Mouse (Mus musculus) limb, embryonic 14.5 days (tissue): ENCODE measurements around the gene Tgfbrap1. TPM values are rescaled to one million over a fixed set of nuclear protein-coding genes. Genes with fewer than 3 reads are reported as not detected.

ENCODE experiments used
- ATAC-seq: fragments of 200-750 bp; cut with Nextera tagmentation; 2 replicates; pipeline ENCODE4 v1.8.0; 2017; ENCODE audit warnings: low read depth, moderate number of reproducible peaks, moderate TSS enrichment; ENCODE audit not compliant: low FRiP score
- DNase-seq: peaks from one replicate; pipeline ENCODE4 v3.0.0-alpha.2; 2015; ENCODE audit warnings: low spot score
- H3K27ac ChIP-seq: fragments of 300-500 bp; sonication (generic); replicated peaks from 2 replicates; pipeline ENCODE4 v1.5.1; 2014; ENCODE audit warnings: low read depth, mild to moderate bottlenecking, low read length, moderate library complexity, mixed read lengths
- H3K27me3 ChIP-seq: fragments of 300-500 bp; sonication (generic); 2 replicates; pipeline ENCODE4 v1.6.1; 2014; ENCODE audit warnings: low read length, mixed read lengths; ENCODE audit not compliant: control insufficient read depth, insufficient read depth
- H3K36me3 ChIP-seq: fragments of 300-500 bp; sonication (generic); 2 replicates; pipeline ENCODE4 v1.6.1; 2014; ENCODE audit warnings: mild to moderate bottlenecking, low read length, moderate library complexity, mixed read lengths; ENCODE audit not compliant: control insufficient read depth, insufficient read depth
- H3K4me1 ChIP-seq: fragments of 300-500 bp; sonication (generic); 2 replicates; pipeline ENCODE4 v1.6.1; 2014; ENCODE audit warnings: antibody characterized with exemption, low read length, mixed read lengths; ENCODE audit not compliant: control insufficient read depth, insufficient read depth
- H3K4me2 ChIP-seq: fragments of 300-500 bp; sonication (generic); replicated peaks from 2 replicates; pipeline ENCODE4 v1.6.1; 2014; ENCODE audit warnings: low read depth, mild to moderate bottlenecking, low read length, moderate library complexity; ENCODE audit not compliant: severe bottlenecking
- H3K4me3 ChIP-seq: fragments of 300-500 bp; sonication (generic); replicated peaks from 2 replicates; pipeline ENCODE4 v1.5.1; 2014; ENCODE audit warnings: low read length
- H3K9ac ChIP-seq: fragments of 300-500 bp; sonication (generic); 2 replicates; pipeline ENCODE4 v1.6.1; 2014; ENCODE audit warnings: mild to moderate bottlenecking, low read depth, low read length, moderate library complexity; ENCODE audit not compliant: severe bottlenecking
- H3K9me3 ChIP-seq: fragments of 300-500 bp; sonication (generic); 2 replicates; pipeline ENCODE4 v1.6.1; 2016; ENCODE audit warnings: low read length; ENCODE audit not compliant: control insufficient read depth
- POLR2A ChIP-seq: fragments of 200-500 bp; IDR thresholded peaks from 2 replicates; pipeline ENCODE4 v1.8.0; 2012; ENCODE audit warnings: inconsistent platforms, mild to moderate bottlenecking, moderate library complexity, borderline replicate concordance; ENCODE audit not compliant: insufficient read depth, insufficient read length; ENCODE audit errors: extremely low read depth
- WGBS: fragments of 180-500 bp; shearing (Covaris S2); extraction: QIAGEN DNeasy Blood & Tissue Kit; methylation state at CpG from one replicate; pipeline ENCODE4 v1.1.7; 2014; 5-methylcytosine and 5-hydroxymethylcytosine counted together
- polyA plus RNA-seq, 2 experiments: library from polyadenylated mRNA; depleted of rRNA in 1 of 2; stranded (reverse) in 1 of 2; unstranded in 1 of 2; fragments of >200 nt; fragmentation: Nextera tagmentation in 1 of 2; extraction: Ambion mirVana in 1 of 2; gene quantifications; 2 replicates each; pipeline versions ENCODE4 v1.2.1 to v1.2.3; 2012 to 2014

The Tgfbrap1 gene
- polyA plus RNA-seq, 2 experiments, result 12.8 to 22.7 TPM

DNA sequence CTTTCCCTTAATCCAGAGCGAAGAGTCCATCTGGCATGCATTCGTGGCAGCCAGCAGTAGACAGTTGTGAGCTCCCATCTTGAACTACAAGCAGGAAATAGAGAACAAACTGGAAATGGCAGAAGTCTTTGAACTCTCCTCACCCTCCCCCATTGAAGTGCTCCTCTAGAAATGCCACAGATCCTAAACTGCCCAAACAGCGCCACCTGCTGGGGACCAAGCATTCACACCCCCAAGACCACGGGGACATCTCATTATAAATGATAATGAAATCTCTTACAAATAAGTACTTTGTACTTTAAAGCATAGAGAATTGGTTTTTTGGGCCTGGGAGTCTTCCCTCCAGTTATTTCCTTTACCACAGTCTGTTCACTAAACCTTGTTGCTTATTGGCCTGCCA lies 12.1 kb upstream of the Tgfbrap1 start:
- Histone ChIP-seq H3K4me3 (no peak overlapping the region), H3K27ac (no peak overlapping the region), H3K9ac (no peak overlapping the region), H3K4me1 (no peaks in the 10 kb centered on the region), H3K27me3 (no peaks in the 10 kb centered on the region), H3K36me3 (peaks cover 70% of the 10 kb centered on the region), H3K9me3 (no peaks in the 10 kb centered on the region), H3K4me2 (no peak overlapping the region)
- 53% methylated on average over 4 of the region's 4 CpGs for WGBS
- ATAC-seq (no peak), DNase-seq (no peak)
- TF ChIP-seq POLR2A, result no peak

DNA sequence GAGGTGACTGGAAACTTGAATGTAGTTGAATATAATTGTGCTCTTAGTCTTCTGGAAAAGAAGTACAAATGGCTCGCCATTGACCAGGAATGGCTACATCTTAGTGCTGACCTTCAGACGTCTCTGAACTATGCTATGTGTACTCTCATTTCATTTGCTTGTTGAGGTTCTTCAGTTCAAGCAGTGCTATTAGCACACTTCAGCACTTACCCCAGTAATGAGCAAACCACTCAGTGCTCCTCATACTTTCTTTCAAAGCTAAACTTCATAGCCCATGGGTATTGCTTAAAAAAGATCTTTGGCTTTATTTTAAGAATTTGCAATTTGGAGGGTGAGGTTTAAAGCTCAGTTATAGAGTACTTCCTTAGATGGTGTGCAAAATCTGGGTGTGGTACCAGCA lies 10.3 kb upstream of the Tgfbrap1 start:
- TF ChIP-seq POLR2A, result no peak
- H3K36me3 ChIP-seq, result peaks cover 61% of the 10 kb centered on the region
- no peak for ATAC-seq
- 86% methylated on average over 2 of the region's 2 CpGs for WGBS
- H3K4me3 ChIP-seq, result no peak overlapping the region
- H3K27me3 ChIP-seq, result no peaks in the 10 kb centered on the region
- no peaks in the 10 kb centered on the region for H3K4me1 ChIP-seq
- H3K9me3 ChIP-seq, result 0 out of 2 replicates have a peak, but pooled peaks cover 5% of the 10 kb centered on the region
- no peak overlapping the region for H3K27ac ChIP-seq
- no peak for DNase-seq
- no peak overlapping the region for H3K9ac ChIP-seq
- no peak overlapping the region for H3K4me2 ChIP-seq

DNA sequence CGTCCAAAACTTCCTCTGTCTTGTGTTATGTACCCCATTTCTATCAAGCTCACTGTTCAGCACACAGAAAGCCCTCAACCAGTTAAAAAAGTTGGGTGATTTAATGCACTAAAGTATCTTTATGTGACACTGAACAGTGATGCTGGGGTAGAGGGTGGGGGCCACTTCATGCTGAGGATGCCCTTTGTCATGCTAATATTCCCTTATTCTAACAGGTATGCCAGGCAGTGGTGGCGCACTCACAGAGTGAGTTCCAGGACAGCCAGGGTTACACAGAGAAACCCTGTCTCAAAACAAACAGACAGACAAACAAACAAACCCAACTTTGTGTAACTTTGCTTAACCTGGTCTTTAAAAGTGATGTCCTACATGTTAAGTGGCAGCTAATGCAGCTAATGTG lies 4.2 kb downstream of the Tgfbrap1 start:
- Histone ChIP-seq H3K27me3 (no peaks in the 10 kb centered on the region), H3K27ac (no peak overlapping the region), H3K4me2 (no peak overlapping the region), H3K4me1 (peaks cover 7% of the 10 kb centered on the region; the same call in 1 of the 2 replicates), H3K4me3 (no peak overlapping the region), H3K36me3 (no peaks in the 10 kb centered on the region), H3K9me3 (no peaks in the 10 kb centered on the region), H3K9ac (no peak overlapping the region)
- TF ChIP-seq POLR2A, result no peak
- ATAC-seq (no peak), DNase-seq (no peak)
- 92% methylated on average over 2 of the region's 2 CpGs for WGBS

DNA sequence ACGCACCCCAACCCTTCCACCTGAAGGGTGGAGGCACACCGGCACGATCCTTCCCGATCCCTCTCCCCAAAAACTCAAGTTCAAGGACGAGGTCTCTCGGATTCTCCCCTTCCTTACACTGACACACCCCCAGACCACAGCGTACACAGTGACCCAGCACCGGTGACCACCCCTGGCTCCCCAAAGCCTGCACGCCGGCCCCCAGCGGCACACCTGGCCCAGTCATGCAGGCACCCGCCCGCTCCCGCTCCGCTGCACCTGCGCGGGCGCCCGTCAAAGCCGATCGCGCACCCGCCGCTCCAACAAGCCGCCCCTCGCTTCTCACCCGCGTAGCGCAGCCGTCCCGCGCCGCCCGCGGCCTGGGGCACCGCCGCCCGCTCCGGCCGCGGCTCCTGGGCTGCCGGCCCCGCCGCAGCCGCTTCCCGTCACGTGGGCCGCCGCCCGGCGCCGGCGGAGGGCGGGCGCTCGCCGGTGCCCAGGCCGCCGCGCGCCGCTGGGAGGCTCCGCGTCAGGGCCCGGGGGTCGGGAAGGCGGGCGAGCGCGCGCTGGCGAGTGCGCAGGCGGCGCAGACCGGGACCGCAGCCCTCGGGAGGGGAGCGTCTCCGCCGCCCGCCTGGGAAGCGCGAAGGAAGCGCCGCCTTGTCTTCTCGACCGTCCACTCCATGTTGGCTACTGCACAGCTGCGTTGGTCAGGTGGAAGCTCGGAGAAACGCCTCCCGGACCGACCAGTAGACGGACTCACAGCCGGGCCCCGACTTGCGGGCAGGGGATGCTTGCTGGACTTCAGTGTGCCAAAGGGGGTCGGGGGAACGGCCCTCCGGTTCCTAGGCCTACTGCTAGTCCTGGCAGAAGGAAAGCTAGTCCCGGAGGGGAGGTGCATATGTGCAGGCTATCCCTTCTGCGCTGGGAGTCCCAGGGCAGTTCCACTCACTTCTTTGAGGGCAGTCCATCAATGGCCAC lies 6.1 kb downstream of the Tgfbrap1 start:
- Histone ChIP-seq H3K27ac (peak overlapping the region; percentile 55), H3K9me3 (no peaks in the 10 kb centered on the region), H3K36me3 (no peaks in the 10 kb centered on the region), H3K9ac (peak overlapping the region; percentile 86), H3K4me2 (peak overlapping the region; percentile 83), H3K27me3 (no peaks in the 10 kb centered on the region), H3K4me3 (peak overlapping the region; percentile 73), H3K4me1 (peaks cover 7% of the 10 kb centered on the region; the same call in 1 of the 2 replicates)
- under 1% methylated on average over 82 of the region's 102 CpGs for WGBS
- DNase-seq (peak; percentile 26), ATAC-seq (peak; percentile 89)
- 0 out of 2 replicates have a peak, but pooled peaks have one; percentile 25 for TF ChIP-seq POLR2A

DNA sequence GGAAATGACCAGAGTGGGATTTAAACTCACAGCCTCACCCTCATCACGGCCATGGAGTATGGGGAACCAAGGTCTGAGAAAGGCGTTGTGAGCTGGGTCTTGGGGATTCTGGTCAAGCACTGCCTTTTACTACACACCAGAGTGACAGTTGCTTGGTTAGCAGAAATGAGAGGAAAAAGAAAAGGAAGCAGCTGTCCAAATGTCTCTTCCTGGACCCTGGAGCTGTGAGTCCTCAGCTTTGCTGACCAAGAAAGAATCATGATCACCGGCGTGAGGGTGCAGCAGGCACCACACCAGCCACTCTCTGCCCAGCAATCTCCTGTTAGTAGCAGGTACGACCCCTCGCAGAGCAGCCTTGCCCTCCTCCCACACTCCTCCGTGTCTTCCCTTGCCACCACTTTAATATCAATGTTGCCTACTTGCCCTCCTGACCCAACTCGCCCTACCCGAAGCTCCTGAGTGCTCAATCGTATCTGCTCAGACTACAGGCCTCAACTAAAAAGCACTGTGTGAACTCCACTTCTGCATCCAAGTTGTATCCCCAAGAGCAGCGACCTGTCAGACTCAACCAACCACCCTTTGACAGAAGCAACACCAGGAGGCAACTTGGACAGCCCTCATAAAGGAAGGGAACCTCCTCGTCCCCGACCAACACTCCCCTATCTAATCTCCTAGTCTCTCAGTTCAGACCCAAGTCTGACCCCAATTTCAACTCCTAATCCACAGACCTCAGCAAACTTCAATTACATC lies 7.0 kb downstream of the Tgfbrap1 start:
- 0 out of 2 replicates have a peak overlapping the region, but pooled peaks have one; percentile 55 for H3K27ac ChIP-seq
- H3K9me3 ChIP-seq, result no peaks in the 10 kb centered on the region
- peak overlapping the region; percentile 73 for H3K4me3 ChIP-seq
- no peaks in the 10 kb centered on the region for H3K27me3 ChIP-seq
- TF ChIP-seq POLR2A, result no peak
- WGBS, result 50% methylated on average over 13 of the region's 13 CpGs
- peak overlapping the region; percentile 83 for H3K4me2 ChIP-seq
- no peaks in the 10 kb centered on the region for H3K36me3 ChIP-seq
- H3K4me1 ChIP-seq, result peaks cover 7% of the 10 kb centered on the region; the same call in 1 of the 2 replicates
- DNase-seq (no peak), ATAC-seq (peak; percentile 13; the same call in 1 of the 2 replicates)
- H3K9ac ChIP-seq, result peak overlapping the region; percentile 86
